Mouse (Mus musculus) kidney, adult 2 months (tissue): ENCODE results near the gene Clcf1. TPM values are rescaled to one million over a fixed set of nuclear protein-coding genes. Genes with fewer than 3 reads are reported as not detected.

ENCODE experiments used
- DNase-seq: peaks from one replicate; pipeline ENCODE4 v3.0.0; 2021
- H3K27ac ChIP-seq: fragments of 200-500 bp; 2 replicates; pipeline ENCODE4 v1.5.1; 2012; ENCODE audit warnings: low read depth, low read length, control low read depth, inconsistent platforms; ENCODE audit not compliant: insufficient read depth
- H3K27me3 ChIP-seq: fragments of 200-500 bp; replicated peaks from 2 replicates; pipeline ENCODE4 v1.6.1; 2012; ENCODE audit warnings: mild to moderate bottlenecking, moderate library complexity, low read length, inconsistent platforms; ENCODE audit not compliant: control insufficient read depth, insufficient read depth
- H3K36me3 ChIP-seq: fragments of 200-500 bp; 2 replicates; pipeline ENCODE4 v1.6.1; 2012; ENCODE audit warnings: mild to moderate bottlenecking, moderate library complexity, low read length, inconsistent platforms; ENCODE audit not compliant: control insufficient read depth, insufficient read depth
- H3K4me1 ChIP-seq: fragments of 200-500 bp; 2 replicates; pipeline ENCODE4 v1.6.1; 2011; ENCODE audit warnings: low read length; ENCODE audit not compliant: control insufficient read depth, insufficient read depth
- H3K4me3 ChIP-seq: fragments of 200-500 bp; 2 replicates; pipeline ENCODE4 v1.5.1; 2011; ENCODE audit warnings: mild to moderate bottlenecking, low read depth, low read length, control low read depth; ENCODE audit not compliant: insufficient read depth
- CTCF ChIP-seq: fragments of 200-500 bp; conservative IDR thresholded peaks from 2 replicates; pipeline ENCODE4 v1.5.1; 2011; ENCODE audit warnings: low read depth, mild to moderate bottlenecking, control low read depth, low read length, moderate library complexity, mixed read lengths; ENCODE audit not compliant: insufficient read depth, insufficient read length
- POLR2A ChIP-seq: fragments of 200-500 bp; IDR thresholded peaks from one replicate; pipeline ENCODE4 v1.6.1; 2011; ENCODE audit warnings: low read depth, low read length, control low read depth
- WGBS: fragments of 180-500 bp; shearing (Covaris S2); methylation state at CpG from one replicate; pipeline ENCODE4 v1.1.7; 2018; 5-methylcytosine and 5-hydroxymethylcytosine counted together
- polyA plus RNA-seq: library from polyadenylated mRNA; depleted of rRNA; stranded (reverse); fragments of >200 nt; gene quantifications from 2 replicates; pipeline ENCODE4 v1.2.3, GENCODE M21; 2012

The Clcf1 gene
- polyA plus RNA-seq, 1 experiment = 13.6 TPM

GRCm38 (mm10) chr19:4227446-4227845 lies 13.4 kb downstream of the Clcf1 start:
- no peak for DNase-seq
- no peak overlapping the region for H3K4me3 ChIP-seq
- H3K27ac ChIP-seq = no peak overlapping the region
- TF ChIP-seq CTCF (no peak), POLR2A (no peak)
- WGBS = 81% methylated on average over 5 of the region's 5 CpGs
- peaks cover 11% of the 10 kb centered on the region for H3K4me1 ChIP-seq
- no peaks in the 10 kb centered on the region for H3K27me3 ChIP-seq
- no peaks in the 10 kb centered on the region for H3K36me3 ChIP-seq

- Histone ChIP-seq H3K27me3 (no peaks in the 10 kb centered on the region), H3K4me3 (no peak overlapping the region), H3K36me3 (no peaks in the 10 kb centered on the region), H3K27ac (no peak overlapping the region), H3K4me1 (peaks cover 11% of the 10 kb centered on the region)
- peak; percentile 84 for DNase-seq
- WGBS = 35% methylated on average over 8 of the region's 8 CpGs
- TF ChIP-seq POLR2A (no peak), CTCF (peak; percentile 95)
These were observed 14.0 kb downstream of the Clcf1 start for GRCm38 (mm10) chr19:4227894-4228678.

GRCm38 (mm10) chr19:4228891-4229290 lies 14.9 kb downstream of the Clcf1 start:
- WGBS = 68% methylated on average over 4 of the region's 4 CpGs
- TF ChIP-seq CTCF (no peak), POLR2A (no peak)
- H3K4me1 ChIP-seq = peaks cover 11% of the 10 kb centered on the region

DNA sequence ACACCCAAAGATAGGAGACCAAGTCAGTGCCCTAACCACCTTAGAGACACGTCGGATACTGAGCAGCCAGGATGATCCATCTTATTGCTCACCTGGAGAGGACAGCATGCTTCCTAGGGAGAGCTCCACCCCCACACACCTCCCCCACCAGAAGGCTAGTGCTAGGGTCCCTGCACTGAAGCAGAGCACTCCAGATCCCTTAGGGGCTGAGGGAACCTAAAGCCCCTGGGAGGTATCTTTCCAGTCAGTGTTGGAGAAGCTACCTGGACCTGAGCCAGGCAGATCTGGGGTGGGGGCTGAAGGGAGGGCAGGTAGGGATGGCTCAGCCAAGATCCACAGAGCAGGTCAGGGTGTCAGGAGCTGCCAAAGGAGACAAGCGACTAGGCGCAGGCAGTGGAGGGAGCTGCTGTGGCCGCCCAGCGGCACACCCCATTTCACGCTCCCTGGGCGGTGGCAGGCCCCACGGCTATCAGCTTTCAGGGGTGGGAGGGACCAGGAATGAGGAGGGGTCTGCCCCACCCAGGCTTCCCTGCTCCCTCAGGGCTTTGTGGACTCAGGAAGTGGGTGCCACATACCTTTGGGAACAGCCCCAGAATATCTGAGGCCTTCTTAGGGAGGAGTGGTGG lies 15.5 kb downstream of the Clcf1 start:
- no peak for DNase-seq
- TF ChIP-seq POLR2A (no peak), CTCF (no peak)
- Histone ChIP-seq H3K27ac (no peak overlapping the region), H3K36me3 (no peaks in the 10 kb centered on the region), H3K27me3 (no peaks in the 10 kb centered on the region), H3K4me3 (no peak overlapping the region), H3K4me1 (peaks cover 11% of the 10 kb centered on the region)
- WGBS = 75% methylated on average over 9 of the region's 9 CpGs

More at GRCm38 (mm10) chr19:4228891-4229290, 14.9 kb downstream of the Clcf1 start:
- Histone ChIP-seq H3K36me3 (no peaks in the 10 kb centered on the region), H3K27ac (no peak overlapping the region), H3K4me3 (no peak overlapping the region), H3K27me3 (no peaks in the 10 kb centered on the region)
- DNase-seq = no peak

- no peak overlapping the region for H3K4me3 ChIP-seq
- no peaks in the 10 kb centered on the region for H3K36me3 ChIP-seq
- H3K27ac ChIP-seq = peak overlapping the region; percentile 43; the same call in 1 of the 2 replicates
- 36% methylated on average over 8 of the region's 8 CpGs for WGBS
- DNase-seq = peak; percentile 43
- no peaks in the 10 kb centered on the region for H3K27me3 ChIP-seq
- TF ChIP-seq CTCF (no peak), POLR2A (no peak)
- H3K4me1 ChIP-seq = peaks cover 11% of the 10 kb centered on the region
These were observed 16.4 kb downstream of the Clcf1 start for GRCm38 (mm10) chr19:4230415-4230814.

DNA sequence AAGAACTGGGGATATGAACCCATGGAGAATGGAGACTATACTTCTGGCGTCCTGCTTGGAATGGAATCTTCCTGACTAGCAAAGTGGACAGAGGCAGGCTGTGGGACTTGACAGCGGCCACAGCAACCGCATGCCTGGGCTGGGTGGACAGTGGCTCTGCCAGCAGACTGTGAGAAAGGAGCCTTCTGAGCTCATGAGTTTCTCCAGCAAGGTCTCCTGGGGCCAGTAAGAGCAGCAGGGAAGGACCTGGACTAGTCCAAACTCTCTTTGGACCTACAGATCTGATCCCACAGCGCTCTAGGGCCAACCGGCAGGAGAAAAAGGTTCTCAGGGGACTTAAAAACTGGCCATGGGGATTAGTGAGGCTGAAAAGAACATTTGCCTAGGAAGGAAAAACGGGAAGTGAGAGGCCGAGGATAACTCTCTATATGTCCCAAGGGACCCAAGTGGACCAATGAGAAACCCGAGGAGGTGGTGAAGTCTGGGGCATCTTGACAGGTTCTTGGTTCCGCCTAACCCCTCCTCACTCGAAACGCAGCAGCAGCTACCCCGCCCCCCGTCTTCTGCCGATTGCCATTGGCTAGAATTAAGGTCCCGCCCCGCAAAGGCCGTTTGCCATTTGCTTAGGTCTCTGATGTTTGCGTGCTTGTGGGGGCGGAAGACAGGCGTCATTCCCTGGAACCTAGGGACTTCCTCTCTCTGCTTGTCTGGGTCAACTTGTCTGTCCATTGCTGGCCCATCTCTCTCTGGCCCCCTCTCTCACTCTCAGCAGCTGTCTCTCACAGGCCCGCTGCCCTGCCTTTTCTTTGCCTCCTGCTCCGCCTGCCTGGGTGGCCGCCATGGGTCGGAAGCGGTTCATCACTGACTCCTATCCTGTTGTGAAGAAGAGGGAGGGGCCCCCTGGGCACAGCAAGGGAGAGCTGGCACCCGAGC lies 17.5 kb downstream of the Clcf1 start, which contains the start of gene Pold4:
Pold4 (plus strand) TSS at position 647 of the 933 bp plus-strand sequence.
- no peak for TF ChIP-seq CTCF
- peak; percentile 19 for TF ChIP-seq POLR2A
- Histone ChIP-seq H3K36me3 (no peaks in the 10 kb centered on the region), H3K4me1 (peaks cover 11% of the 10 kb centered on the region), H3K4me3 (peak within 1 kb of the TSS; percentile 84), H3K27me3 (no peaks in the 10 kb centered on the region), H3K27ac (peak within 1 kb of the TSS; percentile 97)
- WGBS = 7% methylated on average over 26 of the region's 26 CpGs
- peak; percentile 99 for DNase-seq
